Mouse (Mus musculus) CH12.LX (cell line): ENCODE measurements around the gene Grxcr1.

Experiments
- CTCF ChIP-seq, 2 experiments: IDR thresholded peaks in 1 of 2; conservative IDR thresholded peaks in 1 of 2; 2 replicates each; pipeline ENCODE4 v1.5.1; 2011 to 2012; ENCODE audit warnings: low read depth in 2 of 2, low read length in 2 of 2, improper control_type of control experiment in 1 of 2, inconsistent platforms in 1 of 2, mild to moderate bottlenecking in 1 of 2, moderate library complexity in 1 of 2
- HCFC1 ChIP-seq: IDR thresholded peaks from 2 replicates; pipeline ENCODE4 v1.6.1; 2012; ENCODE audit warnings: low read depth, mild to moderate bottlenecking, inconsistent platforms, low read length, improper control_type of control experiment
- PAX5 ChIP-seq: IDR thresholded peaks from 2 replicates; pipeline ENCODE4 v1.6.1; 2012; ENCODE audit warnings: low read length, inconsistent platforms, mixed read lengths
- RAD21 ChIP-seq: IDR thresholded peaks from 2 replicates; pipeline ENCODE4 v1.6.1; 2011; ENCODE audit warnings: low read depth, mild to moderate bottlenecking, low read length, improper control_type of control experiment, moderate library complexity
- ZC3H11A ChIP-seq: IDR thresholded peaks from 2 replicates; pipeline ENCODE4 v1.6.1; 2012; ENCODE audit warnings: low read depth, mild to moderate bottlenecking, inconsistent platforms, low read length, improper control_type of control experiment

DNA sequence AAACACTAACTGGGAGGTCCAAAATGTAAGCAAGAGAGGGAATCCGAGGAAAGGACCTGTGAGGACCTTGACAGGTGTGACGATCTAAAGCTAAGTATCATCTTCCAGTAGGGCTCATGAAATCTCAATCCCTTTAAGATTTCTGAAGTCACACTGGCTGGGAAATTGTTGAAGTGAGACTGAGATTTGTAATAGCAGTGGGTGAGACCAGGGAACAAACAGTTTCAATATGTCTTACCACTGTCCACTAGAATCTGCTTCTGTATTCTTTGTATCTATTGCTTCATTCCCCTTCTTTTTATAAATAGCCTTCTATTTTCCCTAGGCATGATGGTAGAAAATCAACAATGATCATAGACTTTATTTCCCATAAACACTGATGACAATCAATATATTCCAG is 10.8 kb upstream of the Grxcr1 start:
- TF ChIP-seq CTCF (conservative IDR thresholded peaks at IDR 0.05 in 1 of 2, IDR thresholded peaks at IDR 0.05 in 1 of 2; ENCODE audit: low read depth in 2 of 2, low read length in 2 of 2) (no peak), PAX5 (no peak), ZC3H11A (no peak), RAD21 (no peak), HCFC1 (no peak)
